ENCODE assay signal across 24 mouse cellular contexts in the genomic region with DNA sequence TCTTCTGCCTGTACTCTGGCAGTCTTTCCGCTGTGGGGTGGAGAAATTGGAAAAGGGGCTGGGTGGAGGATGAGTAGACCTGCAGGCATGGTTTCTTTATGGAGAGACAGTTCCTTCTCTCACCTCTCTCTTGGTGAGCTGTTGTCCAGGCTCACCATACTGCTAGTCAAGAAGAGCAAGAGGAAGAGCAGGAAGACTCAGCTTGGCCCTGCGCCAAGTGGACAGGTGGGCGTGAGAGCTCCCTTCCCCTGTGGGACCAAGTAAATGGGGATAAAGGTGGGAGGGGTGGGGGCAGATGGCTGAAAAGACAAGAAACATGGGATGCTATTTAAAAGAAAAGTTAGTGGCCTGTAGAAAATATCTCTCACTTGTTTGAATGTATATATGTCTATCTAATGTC.
A peak's percentile ranks its signal among the peaks of the same experiment; 100 is the strongest.
DNase-seq lines count a peak whose midpoint lies in the region.
"Had no signal": no experiment of that assay in that cellular context is flagged by ENCODE, and none has a peak within 500 bp of the region (broad histone marks: within the 10 kb centered on the region; RNA-seq: fewer than 3 reads in every experiment).

No protein-coding gene starts in this region.

- H3K27me3 ChIP-seq in heart, embryonic 10.5 days (ENCODE audit: insufficient read depth, poor library complexity, severe bottlenecking) = no peaks in the 10 kb centered on the region
- H3K27me3 ChIP-seq: forebrain, embryonic 13.5 days; heart, embryonic 12.5 days; heart, embryonic 15.5 days; Patski had no signal

- no peak overlapping the region for H3K4me3 ChIP-seq in heart, embryonic 10.5 days
- H3K4me3 ChIP-seq: forebrain, embryonic 13.5 days; gastrocnemius, adult 2 months; heart, embryonic 12.5 days; heart, embryonic 15.5 days had no signal

- H3K27ac ChIP-seq in heart, embryonic 10.5 days = no peak overlapping the region
- H3K27ac ChIP-seq: forebrain, embryonic 13.5 days; gastrocnemius, adult 2 months; heart, embryonic 15.5 days; hindbrain, embryonic 14.5 days; hindbrain, postnatal 0 days had no signal

- H3K36me3 ChIP-seq in heart, embryonic 10.5 days = no peaks in the 10 kb centered on the region
- H3K36me3 ChIP-seq: heart, embryonic 12.5 days; heart, embryonic 15.5 days had no signal

- 90% methylated on average over 3 of the region's 3 CpGs for WGBS in heart, embryonic 10.5 days

- peak; percentile 53 to 64 for DNase-seq in cerebellum, postnatal 10 days
- DNase-seq in cerebellum, postnatal 36 days = no peak
- peak; percentile 72 for DNase-seq in heart, embryonic 10.5 days (ENCODE audit: low spot score)
- DNase-seq in heart, postnatal 14 days = no peak
- DNase-seq in testis, postnatal 10 days (ENCODE audit: low spot score) = peak; percentile 45
- no peak for DNase-seq in testis, postnatal 14 days (ENCODE audit: low spot score)
- no peak for DNase-seq in right cerebral cortex, postnatal 4 days
- DNase-seq: adrenal gland, postnatal 10 days; adrenal gland, postnatal 36 days; cerebellum, adult 18-20 months; cerebellum, adult 9-10 months; embryo, embryonic 11 days; gastrocnemius, adult 2 months; gastrocnemius, postnatal 14 days; heart, adult 11 months; heart, postnatal 10 days; heart, postnatal 4 days had no signal

- intact Hi-C loops in heart, postnatal 14 days (cut with DNase I) = no loop called here

- no peaks in the 10 kb centered on the region for H3K9me3 ChIP-seq in heart, embryonic 10.5 days
- H3K9me3 ChIP-seq: forebrain, embryonic 13.5 days; G1E; heart, embryonic 12.5 days; heart, embryonic 15.5 days had no signal

- H3K4me1 ChIP-seq in heart, embryonic 10.5 days = peaks cover 15% of the 10 kb centered on the region; the same call in 1 of the 2 replicates

Comparison
In these comparisons a context has a peak if more than half of its experiments do, and no peak if none do; other contexts are left out.
1. DNase-seq: peak in cerebellum, postnatal 10 days (2 of 2), heart, embryonic 10.5 days (single experiment) and testis, postnatal 10 days (single experiment); none in cerebellum, postnatal 36 days (0 of 2), heart, postnatal 14 days (0 of 2), testis, postnatal 14 days (single experiment) and right cerebral cortex, postnatal 4 days (single experiment).